Mouse (Mus musculus) embryonic facial prominence, embryonic 15.5 days (tissue): Measurements from ENCODE around the gene 2610507B11Rik. TPM values are rescaled to one million over a fixed set of nuclear protein-coding genes. Genes with fewer than 3 reads are reported as not detected.
"Not testable (repeated sequence)": the region's sequence is repeated elsewhere in the genome, so short reads cannot be mapped to it uniquely, and the experiment has no call there.

ENCODE experiments used
- ATAC-seq: fragments of 200-750 bp; cut with Nextera tagmentation; 2 replicates; pipeline ENCODE4 v1.8.0; 2017; ENCODE audit warnings: low read depth, moderate TSS enrichment; ENCODE audit not compliant: insufficient number of reproducible peaks, low FRiP score, low TSS enrichment
- H3K27ac ChIP-seq: fragments of 300-500 bp; sonication (generic); replicated peaks from 2 replicates; pipeline ENCODE4 v1.5.1; 2015; ENCODE audit warnings: mild to moderate bottlenecking, inconsistent platforms
- H3K27me3 ChIP-seq: fragments of 300-500 bp; sonication (generic); 2 replicates; pipeline ENCODE4 v1.6.1; 2015; ENCODE audit warnings: inconsistent platforms
- H3K36me3 ChIP-seq: fragments of 300-500 bp; sonication (generic); 2 replicates; pipeline ENCODE4 v1.6.1; 2015; ENCODE audit warnings: mild to moderate bottlenecking, inconsistent platforms
- H3K4me1 ChIP-seq: fragments of 300-500 bp; sonication (generic); 2 replicates; pipeline ENCODE4 v1.6.1; 2015; ENCODE audit warnings: inconsistent platforms
- H3K4me2 ChIP-seq: fragments of 300-500 bp; sonication (generic); replicated peaks from 2 replicates; pipeline ENCODE4 v1.6.1; 2015; ENCODE audit warnings: mild to moderate bottlenecking, inconsistent platforms
- H3K4me3 ChIP-seq: fragments of 300-500 bp; sonication (generic); replicated peaks from 2 replicates; pipeline ENCODE4 v1.5.1; 2015; ENCODE audit warnings: mild to moderate bottlenecking, inconsistent platforms
- H3K9ac ChIP-seq: fragments of 300-500 bp; sonication (generic); 2 replicates; pipeline ENCODE4 v1.6.1; 2015; ENCODE audit warnings: inconsistent platforms
- H3K9me3 ChIP-seq: fragments of 300-500 bp; sonication (generic); replicated peaks from 2 replicates; pipeline ENCODE4 v1.6.1; 2016; ENCODE audit warnings: inconsistent platforms
- WGBS: fragments of 180-500 bp; shearing (Covaris S2); methylation state at CpG from one replicate; pipeline ENCODE4 v1.1.7; 2015; 5-methylcytosine and 5-hydroxymethylcytosine counted together
- polyA plus RNA-seq: library from polyadenylated mRNA; unstranded; fragments of >200 nt; fragmentation: Nextera tagmentation; extraction: Ambion mirVana; gene quantifications from 2 replicates; pipeline ENCODE4 v1.2.1, GENCODE M21; 2015

2610507B11Rik gene
- polyA plus RNA-seq, 1 experiment from 2014 or later = 63.8 TPM

DNA sequence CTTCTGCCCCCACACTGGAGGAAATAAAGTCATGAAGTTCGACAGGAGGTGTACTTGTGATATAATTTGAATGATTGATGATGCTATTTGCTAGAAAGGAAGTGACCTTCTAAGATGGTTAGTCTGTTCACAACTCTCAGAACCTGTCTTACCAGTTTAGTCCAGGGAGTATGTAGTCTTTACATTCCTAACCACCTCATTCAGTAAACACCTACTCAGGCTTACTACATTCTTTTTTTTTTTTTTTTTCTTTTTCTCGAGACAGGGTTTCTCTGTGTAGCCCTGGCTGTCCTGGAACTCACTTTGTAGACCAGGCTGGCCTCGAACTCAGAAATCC is 14.6 kb upstream of the 2610507B11Rik start:
- peak overlapping the region; percentile 48; the same call in 1 of the 2 replicates for H3K27ac ChIP-seq
- peaks cover 10% of the 10 kb centered on the region for H3K36me3 ChIP-seq
- no peak overlapping the region for H3K9ac ChIP-seq
- ATAC-seq = no peak
- H3K27me3 ChIP-seq = no peaks in the 10 kb centered on the region
- WGBS = 45% methylated on average over 3 of the region's 3 CpGs
- peak overlapping the region; percentile 97 for H3K4me3 ChIP-seq
- peaks cover 35% of the 10 kb centered on the region for H3K4me1 ChIP-seq
- no peaks in the 10 kb centered on the region for H3K9me3 ChIP-seq
- H3K4me2 ChIP-seq = peak overlapping the region; percentile 70

- ATAC-seq = no peak
- Histone ChIP-seq H3K4me2 (no peak overlapping the region; the same call in 1 of the 2 replicates), H3K4me3 (no peak overlapping the region)
Measured at GRCm38 (mm10) chr11:78247727-78248140, 13.8 kb upstream of the 2610507B11Rik start.

DNA sequence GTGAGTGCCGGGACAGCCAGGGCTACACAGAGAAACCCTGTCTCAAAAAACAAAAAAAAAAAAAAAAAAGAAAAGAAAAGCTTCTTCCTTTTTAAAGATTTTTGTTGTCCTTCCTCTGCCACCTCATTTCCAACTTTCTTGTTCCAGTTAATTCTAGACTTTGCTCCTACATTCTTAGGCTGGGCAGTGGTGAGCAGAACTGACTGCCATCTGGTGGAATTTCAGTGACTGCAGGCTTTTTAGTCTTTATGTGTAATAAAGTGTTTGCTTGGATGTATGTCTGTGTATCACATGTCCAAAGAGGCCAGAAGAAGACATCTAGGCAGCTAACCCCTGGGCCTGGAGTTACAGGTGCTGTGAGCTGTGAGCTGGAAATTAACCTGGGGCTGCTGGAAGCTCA is 4.9 kb upstream of the 2610507B11Rik start:
- peaks cover 4% of the 10 kb centered on the region; the same call in 1 of the 2 replicates for H3K27me3 ChIP-seq
- peaks cover 25% of the 10 kb centered on the region for H3K36me3 ChIP-seq
- WGBS = 95% methylated on average over 1 of the region's 1 CpGs
- H3K4me1 ChIP-seq = no peaks in the 10 kb centered on the region
- no peak overlapping the region for H3K27ac ChIP-seq
- H3K9ac ChIP-seq = no peak overlapping the region
- H3K4me2 ChIP-seq = no peak overlapping the region
- H3K9me3 ChIP-seq = no peaks in the 10 kb centered on the region
- no peak overlapping the region for H3K4me3 ChIP-seq
- no peak for ATAC-seq

More at GRCm38 (mm10) chr11:78247727-78248140, 13.8 kb upstream of the 2610507B11Rik start:
- H3K4me1 ChIP-seq = peaks cover 35% of the 10 kb centered on the region
- no peak overlapping the region for H3K9ac ChIP-seq
- no peaks in the 10 kb centered on the region for H3K9me3 ChIP-seq
- no peaks in the 10 kb centered on the region for H3K27me3 ChIP-seq
- no peak overlapping the region for H3K27ac ChIP-seq
- H3K36me3 ChIP-seq = peaks cover 18% of the 10 kb centered on the region
- WGBS = 68% methylated on average over 4 of the region's 4 CpGs

DNA sequence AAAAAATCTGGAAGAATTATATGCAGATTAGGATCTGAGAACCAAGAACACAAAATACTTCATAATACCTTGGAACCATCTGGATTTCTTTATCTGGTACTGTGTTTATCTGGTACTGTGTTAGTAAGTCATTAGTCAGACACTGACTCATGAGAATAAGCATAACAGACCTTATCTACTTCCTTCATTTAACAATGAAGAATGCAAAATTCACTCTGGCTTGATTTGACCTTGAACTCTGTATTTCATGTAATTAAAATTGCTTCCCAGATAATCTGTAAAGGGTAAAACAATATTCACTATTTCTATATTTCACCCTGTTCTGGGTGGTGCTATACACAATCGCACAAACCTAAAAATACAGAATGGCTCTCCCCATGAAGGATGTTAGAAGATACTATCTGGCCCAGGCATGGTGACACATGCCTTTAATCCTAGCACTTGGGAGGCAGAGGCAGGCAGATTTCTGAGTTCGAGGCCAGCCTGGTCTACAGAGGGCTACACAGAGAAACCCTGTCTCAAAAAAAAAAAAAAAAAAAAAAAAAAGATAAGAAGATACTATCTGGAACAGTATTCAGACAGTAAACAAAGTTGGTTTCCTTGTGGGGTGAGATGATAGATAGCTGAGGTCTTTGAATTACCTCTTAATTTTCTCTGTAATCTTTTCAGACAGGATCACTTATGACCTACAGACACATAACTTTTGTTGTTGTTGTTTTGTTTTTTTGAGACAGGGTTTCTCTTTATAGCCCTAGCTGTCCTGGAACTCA is 878 bp upstream of the 2610507B11Rik start:
- Histone ChIP-seq H3K9ac (no peak overlapping the region), H3K27ac (no peak overlapping the region), H3K4me3 (peak overlapping the region; percentile 94), H3K4me1 (peaks cover 9% of the 10 kb centered on the region; the same call in 1 of the 2 replicates), H3K9me3 (no peaks in the 10 kb centered on the region), H3K36me3 (peaks cover 22% of the 10 kb centered on the region), H3K4me2 (peak overlapping the region; percentile 76), H3K27me3 (peaks cover 4% of the 10 kb centered on the region; the same call in 1 of the 2 replicates)
- ATAC-seq = no peak
- 93% methylated on average over 2 of the region's 2 CpGs for WGBS

- H3K27me3 ChIP-seq = peaks cover 4% of the 10 kb centered on the region; the same call in 1 of the 2 replicates
- ATAC-seq = no peak
- H3K9me3 ChIP-seq = no peaks in the 10 kb centered on the region
- H3K9ac ChIP-seq = no peak overlapping the region
- H3K4me1 ChIP-seq = peaks cover 9% of the 10 kb centered on the region; the same call in 1 of the 2 replicates
- H3K4me2 ChIP-seq = peak overlapping the region; percentile 76
- peak overlapping the region; percentile 94 for H3K4me3 ChIP-seq
- 0 out of 2 replicates have a peak overlapping the region, but pooled peaks have one; percentile 1 for H3K27ac ChIP-seq
- H3K36me3 ChIP-seq = peaks cover 38% of the 10 kb centered on the region
- WGBS = 3% methylated on average over 8 of the region's 8 CpGs
Measured at GRCm38 (mm10) chr11:78262550-78262949, 998 bp downstream of the 2610507B11Rik start.

- Histone ChIP-seq H3K9ac (no peak overlapping the region), H3K4me3 (no peak overlapping the region), H3K9me3 (no peaks in the 10 kb centered on the region), H3K36me3 (peaks cover 64% of the 10 kb centered on the region), H3K27me3 (no peaks in the 10 kb centered on the region), H3K4me1 (peaks cover 9% of the 10 kb centered on the region; the same call in 1 of the 2 replicates), H3K27ac (no peak overlapping the region), H3K4me2 (no peak overlapping the region)
- WGBS = 93% methylated on average over 6 of the region's 6 CpGs
- no peak for ATAC-seq
Measured at GRCm38 (mm10) chr11:78265571-78265970, 4.0 kb downstream of the 2610507B11Rik start.

DNA sequence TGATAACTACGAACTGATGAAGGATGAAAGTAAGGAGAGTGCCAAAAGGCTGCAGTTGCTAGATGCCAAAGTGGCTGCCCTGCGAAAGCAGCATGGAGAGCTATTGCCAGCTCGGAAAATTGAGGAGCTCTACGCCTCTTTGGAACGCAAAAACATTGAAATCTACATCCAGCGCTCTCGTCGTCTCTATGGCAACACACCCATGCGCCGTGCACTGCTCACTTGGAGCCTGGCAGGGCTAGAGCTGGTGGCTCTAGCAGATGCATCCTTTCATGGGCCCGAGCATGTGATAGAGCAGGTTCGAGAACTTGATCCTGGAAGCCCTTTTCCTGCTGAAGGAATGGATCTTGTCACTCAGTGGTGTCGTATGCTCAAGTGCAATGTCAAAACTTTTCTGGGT is 10.4 kb downstream of the 2610507B11Rik start:
- Histone ChIP-seq H3K9me3 (no peaks in the 10 kb centered on the region), H3K4me3 (no peak overlapping the region), H3K27ac (no peak overlapping the region), H3K27me3 (no peaks in the 10 kb centered on the region), H3K4me2 (no peak overlapping the region), H3K4me1 (no peaks in the 10 kb centered on the region), H3K36me3 (peaks cover 92% of the 10 kb centered on the region), H3K9ac (no peak overlapping the region)
- 88% methylated on average over 13 of the region's 13 CpGs for WGBS
- ATAC-seq = no peak

GRCm38 (mm10) chr11:78275596-78275995 is 14.0 kb downstream of the 2610507B11Rik start:
- 97% methylated on average over 1 of the region's 1 CpGs for WGBS
- H3K36me3 ChIP-seq = peaks cover 97% of the 10 kb centered on the region
- ATAC-seq = no peak

GRCm38 (mm10) chr11:78276169-78276568 is 14.6 kb downstream of the 2610507B11Rik start:
- H3K27me3 ChIP-seq, ATAC-seq, H3K4me3 ChIP-seq, H3K4me2 ChIP-seq, H3K9ac ChIP-seq, H3K9me3 ChIP-seq, H3K27ac ChIP-seq, H3K4me1 ChIP-seq: not testable (repeated sequence)
- peaks cover 98% of the 10 kb centered on the region for H3K36me3 ChIP-seq
- 93% methylated on average over 4 of the region's 4 CpGs for WGBS

More at GRCm38 (mm10) chr11:78275596-78275995, 14.0 kb downstream of the 2610507B11Rik start:
- H3K27ac ChIP-seq = no peak overlapping the region
- H3K9me3 ChIP-seq = no peaks in the 10 kb centered on the region
- no peaks in the 10 kb centered on the region for H3K4me1 ChIP-seq
- H3K4me3 ChIP-seq = no peak overlapping the region
- no peak overlapping the region for H3K9ac ChIP-seq
- no peak overlapping the region for H3K4me2 ChIP-seq
- no peaks in the 10 kb centered on the region for H3K27me3 ChIP-seq

DNA sequence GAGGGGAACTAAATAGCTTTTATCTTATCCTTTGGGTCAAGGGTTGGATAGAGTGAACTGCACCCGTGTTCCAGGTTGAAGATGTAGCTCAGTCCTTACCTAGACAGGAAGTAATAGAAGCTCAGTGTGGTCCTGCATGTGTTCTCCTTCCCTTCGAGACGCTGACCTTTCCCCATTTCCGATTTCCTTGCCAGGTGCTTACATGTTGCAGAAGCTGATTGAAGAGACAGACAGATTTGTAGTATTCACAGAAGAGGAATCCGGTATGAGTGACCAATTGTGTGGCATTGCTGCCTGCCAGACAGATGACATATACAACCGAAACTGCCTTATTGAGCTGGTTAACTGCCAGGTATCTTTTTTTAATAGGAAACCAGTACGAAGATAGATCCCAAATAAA is 17.3 kb downstream of the 2610507B11Rik start:
- ATAC-seq = no peak

GRCm38 (mm10) chr11:78279586-78279985 is 18.0 kb downstream of the 2610507B11Rik start:
- no peak overlapping the region for H3K4me2 ChIP-seq
- ATAC-seq = no peak
- no peaks in the 10 kb centered on the region for H3K9me3 ChIP-seq
- 88% methylated on average over 4 of the region's 4 CpGs for WGBS
- H3K27ac ChIP-seq = no peak overlapping the region
- H3K9ac ChIP-seq = no peak overlapping the region
- H3K27me3 ChIP-seq = no peaks in the 10 kb centered on the region
- H3K4me1 ChIP-seq = no peaks in the 10 kb centered on the region
- H3K4me3 ChIP-seq = no peak overlapping the region
- peaks cover 93% of the 10 kb centered on the region for H3K36me3 ChIP-seq

More for the DNA sequence above, 17.3 kb downstream of the 2610507B11Rik start:
- H3K4me3 ChIP-seq = no peak overlapping the region
- H3K27ac ChIP-seq = no peak overlapping the region
- H3K9me3 ChIP-seq = no peaks in the 10 kb centered on the region
- no peaks in the 10 kb centered on the region for H3K4me1 ChIP-seq
- H3K9ac ChIP-seq = no peak overlapping the region
- no peak overlapping the region for H3K4me2 ChIP-seq
- H3K36me3 ChIP-seq = peaks cover 94% of the 10 kb centered on the region
- WGBS = 88% methylated on average over 7 of the region's 7 CpGs
- no peaks in the 10 kb centered on the region for H3K27me3 ChIP-seq
